Mouse (Mus musculus): Measurements from ENCODE around the gene Hcar1. TPM values are rescaled to one million over a fixed set of nuclear protein-coding genes. Genes with fewer than 3 reads are reported as not detected.

The Hcar1 gene
- polyA plus RNA-seq, 1 experiment from 2014 or later, result 0.41 TPM

DNA sequence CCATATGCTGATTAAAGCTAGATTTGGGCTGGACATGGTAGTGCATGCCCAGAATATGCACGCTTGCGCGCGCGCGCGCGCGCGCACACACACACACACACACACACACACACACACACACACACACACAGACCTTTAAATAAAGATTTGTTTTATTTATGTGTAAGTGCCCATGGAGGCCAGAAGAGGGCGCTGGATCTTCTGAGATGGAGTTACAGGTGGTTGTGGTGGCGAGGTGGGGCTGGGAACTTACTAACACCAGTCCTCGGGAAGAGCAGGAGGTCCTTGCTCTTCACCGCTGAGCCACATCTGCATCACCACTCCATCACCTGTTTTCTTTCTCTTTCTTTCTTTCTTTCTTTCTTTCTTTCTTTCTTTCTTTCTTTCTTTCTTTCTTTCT is 958 bp upstream of the Hcar1 start:
- Histone ChIP-seq H3K9ac (replicated peaks; ENCODE audit: low read length) (no peak overlapping the region), H3K36me3 (ENCODE audit: control insufficient read depth, insufficient read depth, low read length) (no peaks in the 10 kb centered on the region), H3K4me2 (ENCODE audit: low read length) (no peak overlapping the region), H3K27ac (replicated peaks; ENCODE audit: low read depth, low read length) (no peak overlapping the region), H3K4me1 (ENCODE audit: control insufficient read depth, insufficient read depth, low read length) (no peaks in the 10 kb centered on the region), H3K27me3 (ENCODE audit: control insufficient read depth, insufficient read depth, low read length) (no peaks in the 10 kb centered on the region), H3K4me3 (replicated peaks; ENCODE audit: low read depth, low read length) (no peak overlapping the region), H3K9me3 (ENCODE audit: control insufficient read depth, low read length) (no peaks in the 10 kb centered on the region)
- DNase-seq (no peak), ATAC-seq (ENCODE audit: low FRiP score, low TSS enrichment) (no peak)
- 82% methylated on average over 14 of the region's 14 CpGs for WGBS

DNA sequence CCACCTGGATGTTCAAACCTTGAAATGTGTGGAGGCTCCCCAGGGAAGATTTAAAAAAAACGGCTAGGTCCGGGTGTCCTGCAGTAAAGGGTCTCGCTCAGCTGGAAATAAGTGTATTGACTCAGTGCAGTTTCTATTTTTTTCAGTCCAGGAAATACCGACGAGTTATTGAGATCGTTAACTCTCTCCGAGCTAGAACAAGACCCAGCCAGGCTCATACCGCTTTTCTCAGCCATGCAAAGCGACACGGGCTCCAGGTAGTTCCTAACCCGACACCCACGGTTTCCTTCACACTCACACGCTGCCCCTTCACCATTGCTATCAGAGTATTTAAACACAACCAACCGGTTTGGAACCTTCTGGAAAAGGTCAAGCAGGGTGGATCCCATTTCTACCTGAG is 1.8 kb downstream of the Hcar1 start:
- DNase-seq (no peak), ATAC-seq (ENCODE audit: low FRiP score, low TSS enrichment) (no peak)
- H3K9me3 ChIP-seq (ENCODE audit: control insufficient read depth, low read length), result no peaks in the 10 kb centered on the region
- WGBS, result 83% methylated on average over 14 of the region's 14 CpGs
- H3K4me2 ChIP-seq (ENCODE audit: low read length), result no peak overlapping the region
- H3K4me3 ChIP-seq (replicated peaks; ENCODE audit: low read depth, low read length), result no peak overlapping the region
- H3K36me3 ChIP-seq (ENCODE audit: control insufficient read depth, insufficient read depth, low read length), result no peaks in the 10 kb centered on the region
- no peak overlapping the region for H3K9ac ChIP-seq (replicated peaks; ENCODE audit: low read length)
- H3K27me3 ChIP-seq (ENCODE audit: control insufficient read depth, insufficient read depth, low read length), result no peaks in the 10 kb centered on the region
- H3K4me1 ChIP-seq (ENCODE audit: control insufficient read depth, insufficient read depth, low read length), result no peaks in the 10 kb centered on the region
- H3K27ac ChIP-seq (replicated peaks; ENCODE audit: low read depth, low read length), result no peak overlapping the region

DNA sequence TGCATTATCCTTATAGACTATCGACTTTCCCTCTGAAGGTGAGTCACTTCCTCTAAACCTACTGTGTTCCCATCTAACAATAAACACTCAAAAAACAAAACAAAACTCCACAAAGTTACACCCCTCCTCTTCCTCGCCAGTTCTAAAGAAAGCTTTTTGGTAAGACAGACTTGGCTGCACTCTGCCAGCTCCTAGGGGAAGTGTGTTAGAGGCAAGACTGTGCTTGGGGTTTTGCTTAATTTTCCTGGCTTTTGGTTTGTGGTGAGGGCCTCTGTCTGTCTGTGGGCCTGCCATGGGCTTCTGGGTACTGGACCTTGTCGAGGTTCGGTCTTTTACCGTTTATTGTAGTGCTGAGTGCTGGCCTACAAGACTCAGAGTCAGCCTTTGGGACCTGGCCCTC is 5.6 kb downstream of the Hcar1 start:
- Histone ChIP-seq H3K4me2 (ENCODE audit: low read length) (no peak overlapping the region), H3K9me3 (ENCODE audit: control insufficient read depth, low read length) (no peaks in the 10 kb centered on the region), H3K4me3 (replicated peaks; ENCODE audit: low read depth, low read length) (no peak overlapping the region), H3K4me1 (ENCODE audit: control insufficient read depth, insufficient read depth, low read length) (no peaks in the 10 kb centered on the region), H3K27ac (replicated peaks; ENCODE audit: low read depth, low read length) (no peak overlapping the region), H3K9ac (replicated peaks; ENCODE audit: low read length) (no peak overlapping the region), H3K36me3 (ENCODE audit: control insufficient read depth, insufficient read depth, low read length) (no peaks in the 10 kb centered on the region), H3K27me3 (ENCODE audit: control insufficient read depth, insufficient read depth, low read length) (no peaks in the 10 kb centered on the region)
- ATAC-seq (ENCODE audit: low FRiP score, low TSS enrichment) (no peak), DNase-seq (no peak)
- 91% methylated on average over 5 of the region's 5 CpGs for WGBS

DNA sequence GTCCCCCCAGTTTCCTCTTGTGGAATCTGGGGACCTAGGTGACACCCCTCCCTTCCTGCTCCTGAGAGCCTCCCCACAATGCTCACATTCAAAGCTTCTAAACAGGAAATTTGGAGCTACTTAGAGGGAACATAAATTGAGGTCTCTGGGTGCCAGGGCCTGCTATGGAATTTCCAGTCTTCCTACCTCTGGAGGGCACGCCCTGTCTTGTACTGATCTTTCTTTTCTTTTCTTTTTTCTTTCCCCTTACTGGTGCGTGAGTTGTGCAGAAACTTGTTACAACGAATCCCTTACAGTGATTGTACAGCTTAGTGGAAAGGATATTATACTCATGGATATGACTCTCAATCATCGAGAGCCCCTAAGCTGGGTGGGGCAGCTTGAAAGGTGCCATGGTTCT is 10.2 kb downstream of the Hcar1 start:
- H3K9me3 ChIP-seq (ENCODE audit: control insufficient read depth, low read length), result no peaks in the 10 kb centered on the region
- H3K4me1 ChIP-seq (ENCODE audit: control insufficient read depth, insufficient read depth, low read length), result no peaks in the 10 kb centered on the region
- H3K36me3 ChIP-seq (ENCODE audit: control insufficient read depth, insufficient read depth, low read length), result no peaks in the 10 kb centered on the region
- ATAC-seq (ENCODE audit: low FRiP score, low TSS enrichment), result no peak
- DNase-seq, result no peak
- 86% methylated on average over 4 of the region's 4 CpGs for WGBS
- H3K4me3 ChIP-seq (replicated peaks; ENCODE audit: low read depth, low read length), result no peak overlapping the region
- no peak overlapping the region for H3K9ac ChIP-seq (replicated peaks; ENCODE audit: low read length)
- H3K27ac ChIP-seq (replicated peaks; ENCODE audit: low read depth, low read length), result no peak overlapping the region
- H3K27me3 ChIP-seq (ENCODE audit: control insufficient read depth, insufficient read depth, low read length), result no peaks in the 10 kb centered on the region
- no peak overlapping the region for H3K4me2 ChIP-seq (ENCODE audit: low read length)

DNA sequence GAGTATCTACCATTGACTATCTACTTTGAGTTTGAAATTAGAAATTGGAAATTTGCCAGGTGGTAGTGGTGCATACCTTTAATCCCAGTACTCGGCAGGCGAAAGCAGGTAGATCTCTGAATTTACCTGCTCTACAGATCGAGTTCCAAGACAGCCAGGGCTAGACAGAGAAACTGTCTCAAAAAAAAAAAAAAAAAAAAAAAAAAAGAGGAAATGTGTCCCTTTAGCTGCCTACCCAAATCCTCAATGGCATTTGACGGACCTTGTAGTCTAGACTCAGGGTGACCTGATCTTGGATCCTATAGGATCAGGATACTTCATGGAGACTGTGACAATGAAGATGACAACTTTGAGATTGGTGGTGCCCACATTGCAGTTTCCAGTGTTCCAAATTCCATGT is 13.4 kb downstream of the Hcar1 start:
- Histone ChIP-seq H3K36me3 (ENCODE audit: control insufficient read depth, insufficient read depth, low read length) (no peaks in the 10 kb centered on the region), H3K9ac (replicated peaks; ENCODE audit: low read length) (no peak overlapping the region), H3K4me1 (ENCODE audit: control insufficient read depth, insufficient read depth, low read length) (no peaks in the 10 kb centered on the region), H3K27ac (replicated peaks; ENCODE audit: low read depth, low read length) (no peak overlapping the region), H3K4me3 (replicated peaks; ENCODE audit: low read depth, low read length) (no peak overlapping the region), H3K4me2 (ENCODE audit: low read length) (no peak overlapping the region), H3K27me3 (ENCODE audit: control insufficient read depth, insufficient read depth, low read length) (no peaks in the 10 kb centered on the region), H3K9me3 (ENCODE audit: control insufficient read depth, low read length) (no peaks in the 10 kb centered on the region)
- 93% methylated on average over 4 of the region's 4 CpGs for WGBS
- no peak for DNase-seq
- no peak for ATAC-seq (ENCODE audit: low FRiP score, low TSS enrichment)

DNA sequence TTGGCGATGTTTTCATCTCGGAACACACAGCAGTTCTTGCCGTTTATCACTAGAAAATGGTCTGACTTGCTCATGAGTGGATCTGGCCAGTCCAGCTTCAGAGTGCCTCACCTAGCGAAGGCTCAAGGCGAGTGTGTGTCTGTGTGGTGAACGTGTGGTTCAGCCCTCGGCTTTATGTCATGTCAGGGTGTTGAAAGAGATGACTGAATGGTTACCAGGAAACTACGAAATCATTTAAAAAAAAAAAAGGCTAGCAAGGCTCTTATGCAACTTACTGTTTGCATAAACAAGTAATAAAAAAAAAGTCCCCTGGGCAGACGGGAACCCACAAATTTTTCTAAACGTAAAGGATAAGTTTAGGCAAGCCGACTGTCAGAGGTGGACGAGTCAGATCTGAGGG is 14.5 kb downstream of the Hcar1 start, which contains the start of gene Hcar2:
Hcar2 (minus strand) TSS at position 135 of the 400 bp plus-strand sequence.
- H3K4me1 ChIP-seq (ENCODE audit: control insufficient read depth, insufficient read depth, low read length), result no peaks in the 10 kb centered on the region
- no peak within 1 kb of the TSS for H3K9ac ChIP-seq (replicated peaks; ENCODE audit: low read length)
- H3K27me3 ChIP-seq (ENCODE audit: control insufficient read depth, insufficient read depth, low read length), result no peaks in the 10 kb centered on the region
- H3K4me3 ChIP-seq (replicated peaks; ENCODE audit: low read depth, low read length), result no peak within 1 kb of the TSS
- WGBS, result 83% methylated on average over 12 of the region's 12 CpGs
- DNase-seq, result no peak
- no peak for ATAC-seq (ENCODE audit: low FRiP score, low TSS enrichment)
- H3K9me3 ChIP-seq (ENCODE audit: control insufficient read depth, low read length), result no peaks in the 10 kb centered on the region
- no peak within 1 kb of the TSS for H3K4me2 ChIP-seq (ENCODE audit: low read length)
- H3K27ac ChIP-seq (replicated peaks; ENCODE audit: low read depth, low read length), result no peak within 1 kb of the TSS
- H3K36me3 ChIP-seq (ENCODE audit: control insufficient read depth, insufficient read depth, low read length), result no peaks in the 10 kb centered on the region

DNA sequence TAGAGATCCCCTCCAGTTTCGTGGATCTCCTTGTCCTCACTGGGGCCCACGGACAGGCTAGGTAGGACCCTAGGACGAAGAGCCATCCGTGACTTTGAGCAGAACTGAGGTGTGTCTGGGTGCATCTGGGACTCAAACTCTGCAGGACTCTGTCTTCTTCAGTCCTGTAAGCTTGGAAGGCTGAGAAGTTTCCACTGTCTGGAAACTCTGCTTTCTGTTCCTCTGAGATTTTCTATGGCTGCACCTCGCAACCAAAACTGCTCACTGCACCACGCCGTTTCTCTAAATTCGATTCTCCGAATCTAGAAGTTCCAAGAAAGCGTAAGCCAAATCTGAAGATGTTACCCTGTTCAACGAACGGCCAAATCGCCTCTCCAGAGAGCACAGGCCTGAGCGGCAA is 15.9 kb downstream of the Hcar1 start:
- DNase-seq (no peak), ATAC-seq (ENCODE audit: low FRiP score, low TSS enrichment) (no peak)
- H3K27me3 ChIP-seq (ENCODE audit: control insufficient read depth, insufficient read depth, low read length), result no peaks in the 10 kb centered on the region
- no peaks in the 10 kb centered on the region for H3K9me3 ChIP-seq (ENCODE audit: control insufficient read depth, low read length)
- WGBS, result 88% methylated on average over 14 of the region's 14 CpGs
- H3K27ac ChIP-seq (replicated peaks; ENCODE audit: low read depth, low read length), result no peak overlapping the region
- H3K4me3 ChIP-seq (replicated peaks; ENCODE audit: low read depth, low read length), result no peak overlapping the region
- H3K9ac ChIP-seq (replicated peaks; ENCODE audit: low read length), result no peak overlapping the region
- no peak overlapping the region for H3K4me2 ChIP-seq (ENCODE audit: low read length)
- no peaks in the 10 kb centered on the region for H3K4me1 ChIP-seq (ENCODE audit: control insufficient read depth, insufficient read depth, low read length)
- H3K36me3 ChIP-seq (ENCODE audit: control insufficient read depth, insufficient read depth, low read length), result no peaks in the 10 kb centered on the region

DNA sequence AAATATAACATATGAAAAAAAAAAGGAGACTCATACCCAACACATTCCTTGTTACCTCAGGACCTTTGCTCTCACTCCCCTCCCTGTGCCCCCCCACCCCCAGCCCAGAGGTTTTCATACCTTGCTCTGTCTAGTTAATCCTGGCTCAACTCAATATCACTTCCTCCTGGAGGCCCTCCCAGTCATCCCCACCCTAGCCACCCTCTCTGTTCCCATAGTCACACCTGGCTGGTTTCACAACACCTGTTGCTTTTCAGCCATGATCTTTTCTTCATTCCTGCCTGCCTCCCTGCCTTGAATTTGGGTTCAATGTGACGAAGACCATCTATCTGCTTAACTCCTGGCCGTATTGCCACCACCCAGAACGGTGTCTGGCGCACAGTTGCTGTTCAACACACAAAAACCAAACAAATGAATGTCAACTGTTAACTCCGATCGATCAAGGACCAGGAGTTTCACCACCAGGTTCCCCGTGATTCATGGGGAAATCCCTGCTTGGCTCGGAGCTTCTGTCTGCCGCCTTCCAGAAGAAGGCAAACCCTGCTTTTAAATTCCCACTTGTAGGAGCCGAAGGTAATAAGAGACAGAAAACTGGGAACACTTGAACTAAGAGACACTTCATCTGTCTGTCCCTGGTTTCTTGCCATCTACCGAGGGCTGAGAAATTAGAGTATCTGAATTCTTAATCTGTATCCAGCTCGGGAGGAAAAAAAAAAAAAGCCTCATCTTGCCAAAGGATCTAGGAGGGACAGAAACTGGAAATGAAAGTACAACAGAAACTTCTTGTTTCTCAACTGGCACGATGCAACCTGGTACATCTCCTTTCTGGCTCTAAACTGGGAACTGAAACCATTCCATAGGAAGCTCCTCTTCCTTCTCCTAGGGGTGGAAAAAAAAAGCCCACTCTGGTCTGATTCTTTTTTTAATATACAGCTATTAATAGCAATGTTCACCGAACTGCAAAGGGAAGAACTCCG is 17.2 kb downstream of the Hcar1 start:
- ATAC-seq (ENCODE audit: low FRiP score, low TSS enrichment), result no peak
- no peak for DNase-seq
- Histone ChIP-seq H3K4me2 (ENCODE audit: low read length) (no peak overlapping the region), H3K9ac (replicated peaks; ENCODE audit: low read length) (no peak overlapping the region), H3K9me3 (ENCODE audit: control insufficient read depth, low read length) (no peaks in the 10 kb centered on the region), H3K4me1 (ENCODE audit: control insufficient read depth, insufficient read depth, low read length) (no peaks in the 10 kb centered on the region), H3K27me3 (ENCODE audit: control insufficient read depth, insufficient read depth, low read length) (no peaks in the 10 kb centered on the region), H3K27ac (replicated peaks; ENCODE audit: low read depth, low read length) (no peak overlapping the region), H3K4me3 (replicated peaks; ENCODE audit: low read depth, low read length) (no peak overlapping the region), H3K36me3 (ENCODE audit: control insufficient read depth, insufficient read depth, low read length) (no peaks in the 10 kb centered on the region)
- WGBS, result 86% methylated on average over 15 of the region's 15 CpGs

DNA sequence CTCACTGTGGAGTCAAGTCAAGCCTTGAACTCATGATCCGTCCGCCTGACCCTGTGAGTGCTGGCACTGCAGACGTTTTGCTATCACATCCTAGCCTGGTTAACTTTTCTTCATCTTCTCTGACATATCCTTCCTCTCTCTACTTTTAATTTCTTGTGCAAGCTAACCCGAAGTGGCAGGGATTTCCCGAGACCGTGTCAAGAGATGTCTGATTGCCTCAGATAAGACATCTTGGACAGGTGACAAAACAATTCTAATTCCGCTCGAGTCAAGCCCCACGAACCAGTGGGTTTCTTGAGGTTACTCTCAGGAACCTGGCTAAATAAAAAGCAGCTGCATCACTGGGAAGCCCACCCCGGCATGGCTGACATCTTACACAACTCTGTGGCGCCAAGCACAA is 21.0 kb downstream of the Hcar1 start:
- H3K36me3 ChIP-seq (ENCODE audit: control insufficient read depth, insufficient read depth, low read length), result no peaks in the 10 kb centered on the region
- no peak for DNase-seq
- H3K9ac ChIP-seq (replicated peaks; ENCODE audit: low read length), result no peak overlapping the region
- no peaks in the 10 kb centered on the region for H3K9me3 ChIP-seq (ENCODE audit: control insufficient read depth, low read length)
- no peak for ATAC-seq (ENCODE audit: low FRiP score, low TSS enrichment)
- H3K4me2 ChIP-seq (ENCODE audit: low read length), result no peak overlapping the region
- WGBS, result 85% methylated on average over 11 of the region's 11 CpGs
- no peaks in the 10 kb centered on the region for H3K27me3 ChIP-seq (ENCODE audit: control insufficient read depth, insufficient read depth, low read length)
- no peaks in the 10 kb centered on the region for H3K4me1 ChIP-seq (ENCODE audit: control insufficient read depth, insufficient read depth, low read length)
- no peak overlapping the region for H3K4me3 ChIP-seq (replicated peaks; ENCODE audit: low read depth, low read length)
- H3K27ac ChIP-seq (replicated peaks; ENCODE audit: low read depth, low read length), result no peak overlapping the region

Data from midbrain, embryonic 14.5 days (tissue).